Mouse (Mus musculus) adrenal gland, postnatal 14 days (tissue): ENCODE results near the gene Ada. TPM values are rescaled to one million over a fixed set of nuclear protein-coding genes. Genes with fewer than 3 reads are reported as not detected.
A peak's percentile ranks its signal among the peaks of the same experiment; 100 is the strongest.

ENCODE experiments used
- DNase-seq: peaks from one replicate; pipeline ENCODE4 v3.0.0; 2021; ENCODE audit warnings: mixed read lengths
- total RNA-seq: library from RNA; stranded (reverse); gene quantifications from 2 replicates; pipeline ENCODE4 v1.2.3, GENCODE M21; 2021

Gene Ada
- total RNA-seq, 1 experiment from 2014 or later = 3.1 TPM

DNA sequence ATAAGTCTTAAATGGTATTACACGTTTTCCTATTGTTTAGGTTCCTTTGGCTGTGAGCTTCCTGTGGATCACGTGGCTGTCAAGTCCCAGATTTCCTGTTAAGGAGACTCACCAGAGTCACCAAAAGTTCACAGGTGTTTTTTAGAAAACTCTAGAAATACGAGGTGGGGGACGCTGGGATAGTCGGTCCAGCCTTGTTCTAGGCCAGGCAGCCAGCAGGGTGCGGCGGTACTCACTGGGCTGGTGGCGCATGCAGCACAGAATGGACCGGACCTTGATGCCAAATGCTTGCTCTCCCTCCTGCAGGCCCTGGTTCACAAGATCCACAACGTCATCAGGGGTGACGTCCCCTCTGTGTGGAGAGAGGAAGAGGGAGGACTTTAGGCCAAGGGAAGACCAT is 18.0 kb downstream of the Ada start:
- DNase-seq = no peak

- no peak for DNase-seq
Measured at GRCm38 (mm10) chr2:163728300-163728699, 21.7 kb downstream of the Ada start.

GRCm38 (mm10) chr2:163726766-163727393 is 23.2 kb downstream of the Ada start:
- peak; percentile 66 for DNase-seq

- DNase-seq = peak; percentile 86
Measured at GRCm38 (mm10) chr2:163722550-163722949, 27.5 kb downstream of the Ada start.

- no peak for DNase-seq
Measured at GRCm38 (mm10) chr2:163719616-163720015, 30.4 kb downstream of the Ada start.

DNA sequence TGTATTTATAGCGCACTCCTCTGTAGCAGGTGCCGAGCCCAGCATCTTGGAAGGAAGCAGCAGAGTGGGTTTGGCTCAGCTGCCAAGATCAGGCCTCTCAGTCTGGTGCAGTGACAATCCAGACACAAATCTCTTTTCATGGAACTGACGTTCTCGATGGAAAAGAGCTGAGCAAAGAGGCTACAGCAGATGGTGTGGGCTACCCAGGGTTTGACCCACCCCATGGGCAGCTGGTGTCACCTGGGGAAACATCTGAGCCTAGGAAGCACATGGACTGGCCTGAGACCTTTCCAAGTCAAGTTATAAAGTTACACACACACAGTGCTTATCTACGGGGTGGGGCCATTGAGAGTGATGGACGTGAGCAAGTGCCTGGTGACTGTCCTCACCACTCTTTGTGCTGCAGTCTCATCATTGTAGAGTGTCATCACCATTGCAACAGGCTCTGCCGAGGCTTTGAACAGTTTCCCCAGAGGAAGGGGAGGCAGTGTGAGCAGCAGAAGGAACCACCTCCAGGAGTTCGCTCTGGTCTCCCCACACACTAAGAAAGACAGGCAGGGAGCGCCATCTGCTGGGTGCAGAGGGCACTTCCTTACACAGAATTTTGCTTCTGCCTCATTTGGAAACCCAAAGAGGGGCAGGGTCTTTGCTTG is 31.0 kb downstream of the Ada start:
- peak; percentile 89 for DNase-seq

DNA sequence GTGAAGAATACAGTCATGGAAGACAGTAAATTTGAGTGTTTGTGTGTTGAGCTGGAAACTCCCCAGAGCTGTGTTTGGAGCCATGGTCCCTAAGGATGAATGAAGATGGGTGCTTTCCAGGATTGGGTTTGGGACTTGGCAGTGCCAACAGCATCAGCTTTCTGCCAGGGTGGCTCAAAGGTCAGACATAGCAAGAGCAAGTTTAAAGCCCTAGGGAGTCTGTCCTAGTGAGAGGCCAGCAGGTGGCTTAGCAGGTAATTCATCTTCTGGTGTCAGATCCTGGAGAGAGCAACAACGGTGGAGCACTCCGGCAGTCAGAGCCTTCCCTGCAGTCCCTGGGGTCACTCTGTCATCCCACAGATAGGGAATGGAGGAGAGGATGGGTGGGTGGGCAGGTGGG is 31.5 kb downstream of the Ada start:
- DNase-seq = peak; percentile 49

GRCm38 (mm10) chr2:163716853-163717252 is 33.2 kb downstream of the Ada start:
- DNase-seq = no peak

GRCm38 (mm10) chr2:163716448-163716847 is 33.6 kb downstream of the Ada start:
- no peak for DNase-seq

- DNase-seq = no peak
Measured at GRCm38 (mm10) chr2:163713340-163713739, 36.7 kb downstream of the Ada start.

GRCm38 (mm10) chr2:163712874-163713273 is 37.2 kb downstream of the Ada start:
- DNase-seq = no peak

- DNase-seq = no peak
Measured at GRCm38 (mm10) chr2:163712473-163712872, 37.6 kb downstream of the Ada start.

GRCm38 (mm10) chr2:163711368-163711868 is 38.6 kb downstream of the Ada start:
- no peak for DNase-seq

DNA sequence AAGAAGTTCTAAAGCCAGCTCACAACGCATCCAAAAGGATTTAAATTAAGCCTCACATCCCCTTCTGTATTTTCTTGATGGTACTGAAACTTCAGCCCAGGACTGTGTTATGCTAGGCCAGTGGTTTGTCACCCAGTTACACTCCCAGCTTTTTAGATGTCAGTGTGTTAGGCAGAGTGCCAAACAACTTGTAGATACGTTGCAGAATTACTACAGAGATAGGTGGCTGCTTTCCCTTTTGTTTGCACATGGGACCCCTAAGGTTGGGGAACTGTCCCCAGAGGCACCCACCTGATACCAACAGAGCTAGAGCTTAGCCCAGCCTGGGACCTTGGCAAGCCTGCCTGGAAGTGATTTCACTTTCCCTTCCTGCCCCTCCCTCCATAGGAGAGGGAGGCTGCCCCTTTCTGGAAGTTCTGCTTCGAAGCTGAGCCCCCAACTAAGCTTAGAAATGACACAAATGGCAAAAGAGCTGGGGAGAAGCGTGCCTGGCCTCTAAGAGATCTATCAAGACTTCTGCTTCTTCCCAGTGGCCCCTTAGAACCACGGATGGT is 39.4 kb downstream of the Ada start:
- no peak for DNase-seq

DNA sequence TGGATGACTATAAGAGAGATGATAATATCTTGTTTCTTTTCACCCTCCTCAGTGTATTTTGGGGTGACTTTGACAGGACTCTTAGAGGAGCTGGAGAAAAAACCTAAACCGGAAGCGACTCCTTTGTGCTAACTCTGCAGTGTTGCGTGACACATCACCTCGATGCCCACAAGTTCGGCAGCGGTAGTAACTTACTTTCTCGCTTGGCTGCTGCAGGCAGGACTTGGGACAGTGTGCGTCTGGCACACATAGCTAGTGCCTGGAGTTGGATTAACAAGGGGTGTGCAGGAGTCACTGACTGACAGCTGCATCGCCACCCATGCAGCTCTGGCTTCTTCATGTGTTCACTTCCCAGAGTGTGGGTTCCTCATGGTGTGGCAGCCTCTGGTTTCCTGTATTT is 40.0 kb downstream of the Ada start:
- no peak for DNase-seq

- no peak for DNase-seq
Measured at GRCm38 (mm10) chr2:163708763-163709250, 41.2 kb downstream of the Ada start.

DNA sequence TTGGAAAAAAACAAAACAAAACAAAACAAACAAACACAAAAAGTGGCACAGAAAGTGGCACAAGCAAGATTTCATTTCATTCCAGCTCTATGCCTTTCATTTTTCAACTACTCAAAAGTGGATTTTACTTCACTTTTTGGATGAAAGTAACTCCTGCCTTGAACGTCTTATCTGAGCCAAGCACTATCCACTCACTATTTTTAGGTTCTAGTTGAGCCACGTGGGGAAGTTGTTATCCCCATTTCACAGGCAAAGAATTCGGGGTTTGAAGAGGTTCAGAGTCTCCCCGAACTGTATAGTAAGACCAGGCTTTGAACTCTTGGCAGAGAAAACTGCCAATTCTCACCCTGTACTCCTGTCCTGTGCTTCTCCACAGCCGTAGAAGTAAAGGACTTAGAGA is 41.7 kb downstream of the Ada start:
- no peak for DNase-seq

GRCm38 (mm10) chr2:163703599-163704260 is 46.3 kb downstream of the Ada start:
- no peak for DNase-seq

- DNase-seq = no peak
Measured at GRCm38 (mm10) chr2:163702921-163703320, 47.1 kb downstream of the Ada start.

DNA sequence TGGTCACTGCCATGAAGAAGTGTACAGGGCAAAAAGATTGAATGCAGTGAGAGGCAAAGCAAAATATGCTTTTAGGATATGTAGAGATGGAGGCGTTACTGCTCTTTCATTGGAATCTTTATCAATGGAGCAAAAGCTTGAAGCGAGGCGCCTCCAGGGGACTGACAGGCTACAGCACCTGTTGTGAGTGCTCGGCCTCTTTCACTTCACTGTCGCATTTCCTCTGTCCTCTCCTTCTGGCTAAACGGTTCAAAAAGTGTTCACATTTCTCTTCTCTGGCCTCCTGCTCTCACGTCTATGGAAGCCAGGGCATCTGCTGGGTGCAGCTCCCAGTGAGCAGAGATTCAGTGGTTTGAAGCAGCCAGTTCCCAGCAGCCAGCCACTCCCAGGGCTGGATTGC is 47.6 kb downstream of the Ada start:
- DNase-seq = no peak

GRCm38 (mm10) chr2:163699078-163699780 is 50.8 kb downstream of the Ada start:
- DNase-seq = no peak

DNA sequence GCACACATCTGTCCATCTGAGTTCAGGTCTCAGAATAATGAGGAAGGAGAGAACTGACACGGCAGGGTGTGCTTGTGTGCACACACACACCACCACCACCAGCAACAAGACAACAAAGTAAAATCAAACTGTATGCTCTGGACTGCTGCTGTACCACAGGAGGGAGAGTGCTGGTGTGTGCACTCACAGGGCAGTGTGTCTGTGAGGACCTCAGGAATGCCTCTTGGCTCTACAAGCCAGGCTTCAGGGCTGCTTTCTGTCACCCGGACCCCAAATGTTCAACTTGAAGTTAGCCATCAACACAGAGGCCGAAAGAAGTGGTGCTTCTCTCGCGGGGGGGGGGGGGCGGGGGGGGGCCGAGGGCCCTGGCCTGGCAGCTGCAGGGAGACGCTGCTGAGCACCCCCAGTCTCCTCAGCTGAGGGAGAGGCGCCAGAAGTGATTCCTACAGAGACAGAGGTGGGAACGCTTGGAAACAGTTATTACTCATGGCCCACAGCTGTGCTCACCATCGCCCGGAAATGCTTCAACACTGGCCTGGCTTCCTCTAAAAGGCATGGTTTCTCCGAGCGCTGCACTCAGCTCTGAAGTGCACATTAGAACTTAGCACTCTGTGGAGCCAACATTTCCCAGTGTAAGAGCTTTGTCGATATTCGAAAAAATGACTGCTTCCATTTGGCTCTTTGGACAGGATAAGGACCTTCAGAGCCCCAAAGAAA is 52.1 kb downstream of the Ada start:
- no peak for DNase-seq
